Comparison of ENCODE assay signal across 9 mouse cellular contexts in the genomic region with DNA sequence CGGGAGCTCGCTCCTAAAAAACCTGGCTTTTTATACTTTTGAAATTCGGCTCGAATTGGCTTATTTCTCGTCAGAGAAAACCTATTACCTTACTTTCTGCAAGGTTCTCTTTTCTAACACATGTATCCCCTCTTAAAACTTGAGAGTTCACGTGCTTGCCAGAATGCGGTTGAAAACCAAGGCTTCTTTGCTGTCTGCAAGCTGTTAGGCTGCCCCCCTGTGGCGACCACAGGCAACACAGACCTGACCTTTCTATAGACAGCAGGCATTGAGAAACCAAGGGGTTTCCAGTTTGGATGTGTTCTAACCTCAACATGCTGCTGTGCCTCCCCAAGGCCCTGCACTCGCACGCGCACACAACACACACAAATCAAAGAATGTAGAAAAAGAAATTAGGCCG. TPM values are rescaled to one million over a fixed set of nuclear protein-coding genes. Genes with fewer than 3 reads are reported as not detected.
DNase-seq lines count a peak whose midpoint lies in the region; ATAC-seq and TF ChIP-seq lines count a peak whose summit lies in the region.
"Had no signal": no experiment of that assay in that cellular context is flagged by ENCODE, and none has a peak within 500 bp of the region (broad histone marks: within the 10 kb centered on the region; RNA-seq: fewer than 3 reads in every experiment).

No protein-coding gene starts in this region.

- H3K4me2 ChIP-seq in intestine, embryonic 16.5 days (ENCODE audit: low read depth, low read length): 0 out of 2 replicates have a peak overlapping the region, but pooled peaks have one; percentile 31
- H3K4me2 ChIP-seq in liver, postnatal 0 days (ENCODE audit: low read depth, low read length): 0 out of 2 replicates have a peak overlapping the region, but pooled peaks have one; percentile 32
- H3K4me2 ChIP-seq: hindbrain, embryonic 15.5 days had no signal

- 24% methylated on average over 12 of the region's 12 CpGs for WGBS in intestine, embryonic 16.5 days
- 23% methylated on average over 12 of the region's 12 CpGs for WGBS in liver, postnatal 0 days (ENCODE audit: insufficient replicate concordance)

- ATAC-seq in intestine, embryonic 16.5 days: no peak
- peak; percentile 50; the same call in 1 of the 2 replicates for ATAC-seq in liver, postnatal 0 days

- no peak overlapping the region for H3K4me3 ChIP-seq in intestine, embryonic 16.5 days (ENCODE audit: low read length)
- H3K4me3 ChIP-seq in liver, postnatal 0 days (ENCODE audit: low read depth, low read length): no peak overlapping the region
- H3K4me3 ChIP-seq: hindbrain, embryonic 15.5 days had no signal

- H3K4me1 ChIP-seq in intestine, embryonic 16.5 days (ENCODE audit: control insufficient read depth, insufficient read depth, low read length): peaks cover 8% of the 10 kb centered on the region
- H3K4me1 ChIP-seq in liver, postnatal 0 days (ENCODE audit: insufficient read depth): no peaks in the 10 kb centered on the region
- H3K4me1 ChIP-seq: hindbrain, embryonic 15.5 days had no signal

- peak; percentile 87 for TF ChIP-seq CTCF in liver, postnatal 0 days (IDR thresholded peaks at IDR 0.05; ENCODE audit: low read depth)

- H3K36me3 ChIP-seq in intestine, embryonic 16.5 days (ENCODE audit: control insufficient read depth, insufficient read depth, low read length): no peaks in the 10 kb centered on the region
- H3K36me3 ChIP-seq in liver, postnatal 0 days (replicated peaks; ENCODE audit: insufficient read depth, low read length): no peaks in the 10 kb centered on the region
- H3K36me3 ChIP-seq: hindbrain, embryonic 15.5 days had no signal

- DNase-seq in urinary bladder, adult 18-20 months (ENCODE audit: low spot score in 2 of 2): peak; percentile 43 to 44
- DNase-seq in urinary bladder, adult 2 months (ENCODE audit: low spot score): no peak
- DNase-seq in c-Kit-positive CD71-positive TER-119-negative erythroid progenitor cells, embryonic 14.5 days (ENCODE audit: low read depth): peak; percentile 49
- DNase-seq in gastrocnemius, adult 18-20 months (ENCODE audit: low spot score): peak; percentile 50
- peak; percentile 81 for DNase-seq in liver, postnatal 0 days
- peak; percentile 80 for DNase-seq in retina, embryonic 14.5 days (ENCODE audit: low spot score)
- DNase-seq in yolk sac, embryonic 10.5 days (ENCODE audit: low spot score): peak; percentile 66

- peak overlapping the region; percentile 44; the same call in 1 of the 2 replicates for H3K9ac ChIP-seq in intestine, embryonic 16.5 days (ENCODE audit: low read depth, low read length)
- H3K9ac ChIP-seq in liver, postnatal 0 days (replicated peaks): no peak overlapping the region
- H3K9ac ChIP-seq: hindbrain, embryonic 15.5 days had no signal

- H3K9me3 ChIP-seq in intestine, embryonic 16.5 days (ENCODE audit: control insufficient read depth, low read length): no peaks in the 10 kb centered on the region
- H3K9me3 ChIP-seq in liver, postnatal 0 days (ENCODE audit: low read length): no peaks in the 10 kb centered on the region
- H3K9me3 ChIP-seq: hindbrain, embryonic 15.5 days had no signal

- TF ChIP-seq EP300 in liver, postnatal 0 days (IDR thresholded peaks at IDR 0.05; ENCODE audit: low read depth): no peak

- 0 out of 2 replicates have a peak overlapping the region, but pooled peaks have one; percentile 33 for H3K27ac ChIP-seq in intestine, embryonic 16.5 days (ENCODE audit: low read length)
- no peak overlapping the region for H3K27ac ChIP-seq in liver, postnatal 0 days (ENCODE audit: low read depth)
- H3K27ac ChIP-seq: hindbrain, embryonic 15.5 days had no signal

- H3K27me3 ChIP-seq in intestine, embryonic 16.5 days (replicated peaks; ENCODE audit: control insufficient read depth, insufficient read depth, low read length): no peaks in the 10 kb centered on the region
- H3K27me3 ChIP-seq in liver, postnatal 0 days (ENCODE audit: insufficient read depth, low read length): no peaks in the 10 kb centered on the region
- H3K27me3 ChIP-seq: hindbrain, embryonic 15.5 days had no signal

RNA-seq across cellular contexts. Expression of a gene that starts 6.9 kb away (rescaled TPM):
- 4.6 and 5.9 TPM in 2 replicates for polyA plus RNA-seq in urinary bladder, adult 2 months (2012; rRNA removed)
- total RNA-seq in gastrocnemius, adult 18-20 months (2021): 1 to 10 TPM; 4.1 to 5.3 TPM
- 4.5 and 5.4 TPM in 2 replicates for polyA plus RNA-seq in intestine, embryonic 16.5 days (2015; fragmentation: Nextera tagmentation; extraction: Ambion mirVana)
- polyA plus RNA-seq in liver, postnatal 0 days (2015; fragmentation: Nextera tagmentation; extraction: Ambion mirVana): 0.87 and 1.0 TPM in 2 replicates

RNA-seq across cellular contexts. Expression of a gene that starts 21.8 kb away (rescaled TPM):
- polyA plus RNA-seq in urinary bladder, adult 2 months (2012; rRNA removed): 30.4 and 33.5 TPM in 2 replicates
- total RNA-seq in gastrocnemius, adult 18-20 months (2021): 10 to 100 TPM; 18.7 to 23.2 TPM
- polyA plus RNA-seq in intestine, embryonic 16.5 days (2015; fragmentation: Nextera tagmentation; extraction: Ambion mirVana): 34.2 and 39.3 TPM in 2 replicates
- polyA plus RNA-seq in liver, postnatal 0 days (2015; fragmentation: Nextera tagmentation; extraction: Ambion mirVana): 11.7 and 12.4 TPM in 2 replicates

RNA-seq across cellular contexts. Expression of a gene that starts 21.9 kb away (rescaled TPM):
- polyA plus RNA-seq in urinary bladder, adult 2 months (2012; rRNA removed): 1.9 and 2.3 TPM in 2 replicates
- total RNA-seq in gastrocnemius, adult 18-20 months (2021): 1 to 10 TPM in 1 of 2 experiments, under 1 TPM in 1; 0.50 to 1.2 TPM
- polyA plus RNA-seq in intestine, embryonic 16.5 days (2015; fragmentation: Nextera tagmentation; extraction: Ambion mirVana): 0.92 and 1.5 TPM in 2 replicates
- 0.19 and 0.31 TPM in 2 replicates for polyA plus RNA-seq in liver, postnatal 0 days (2015; fragmentation: Nextera tagmentation; extraction: Ambion mirVana)

RNA-seq across cellular contexts. Expression of a gene that starts 24.4 kb away (rescaled TPM):
- 30.8 and 31.1 TPM in 2 replicates for polyA plus RNA-seq in urinary bladder, adult 2 months (2012; rRNA removed)
- 10 to 100 TPM; 14.8 to 15.3 TPM for total RNA-seq in gastrocnemius, adult 18-20 months (2021)
- polyA plus RNA-seq in intestine, embryonic 16.5 days (2015; fragmentation: Nextera tagmentation; extraction: Ambion mirVana): 43.7 and 44.1 TPM in 2 replicates
- polyA plus RNA-seq in liver, postnatal 0 days (2015; fragmentation: Nextera tagmentation; extraction: Ambion mirVana): 20.7 and 22.6 TPM in 2 replicates

RNA-seq across cellular contexts. Expression of a gene that starts 26.7 kb away (rescaled TPM):
- polyA plus RNA-seq in urinary bladder, adult 2 months (2012; rRNA removed): 5.7 and 7.4 TPM in 2 replicates
- total RNA-seq in gastrocnemius, adult 18-20 months (2021): not detected
- 0.13 and 0.22 TPM in 2 replicates for polyA plus RNA-seq in intestine, embryonic 16.5 days (2015; fragmentation: Nextera tagmentation; extraction: Ambion mirVana)
- not detected in 2 replicates for polyA plus RNA-seq in liver, postnatal 0 days (2015; fragmentation: Nextera tagmentation; extraction: Ambion mirVana)
